Mouse (Mus musculus): Measurements from ENCODE around the gene Lrrc8d. TPM values are rescaled to one million over a fixed set of nuclear protein-coding genes. Genes with fewer than 3 reads are reported as not detected.

Lrrc8d gene
- total RNA-seq, 2 experiments from 2014 or later = 21.2 to 23.6 TPM

DNA sequence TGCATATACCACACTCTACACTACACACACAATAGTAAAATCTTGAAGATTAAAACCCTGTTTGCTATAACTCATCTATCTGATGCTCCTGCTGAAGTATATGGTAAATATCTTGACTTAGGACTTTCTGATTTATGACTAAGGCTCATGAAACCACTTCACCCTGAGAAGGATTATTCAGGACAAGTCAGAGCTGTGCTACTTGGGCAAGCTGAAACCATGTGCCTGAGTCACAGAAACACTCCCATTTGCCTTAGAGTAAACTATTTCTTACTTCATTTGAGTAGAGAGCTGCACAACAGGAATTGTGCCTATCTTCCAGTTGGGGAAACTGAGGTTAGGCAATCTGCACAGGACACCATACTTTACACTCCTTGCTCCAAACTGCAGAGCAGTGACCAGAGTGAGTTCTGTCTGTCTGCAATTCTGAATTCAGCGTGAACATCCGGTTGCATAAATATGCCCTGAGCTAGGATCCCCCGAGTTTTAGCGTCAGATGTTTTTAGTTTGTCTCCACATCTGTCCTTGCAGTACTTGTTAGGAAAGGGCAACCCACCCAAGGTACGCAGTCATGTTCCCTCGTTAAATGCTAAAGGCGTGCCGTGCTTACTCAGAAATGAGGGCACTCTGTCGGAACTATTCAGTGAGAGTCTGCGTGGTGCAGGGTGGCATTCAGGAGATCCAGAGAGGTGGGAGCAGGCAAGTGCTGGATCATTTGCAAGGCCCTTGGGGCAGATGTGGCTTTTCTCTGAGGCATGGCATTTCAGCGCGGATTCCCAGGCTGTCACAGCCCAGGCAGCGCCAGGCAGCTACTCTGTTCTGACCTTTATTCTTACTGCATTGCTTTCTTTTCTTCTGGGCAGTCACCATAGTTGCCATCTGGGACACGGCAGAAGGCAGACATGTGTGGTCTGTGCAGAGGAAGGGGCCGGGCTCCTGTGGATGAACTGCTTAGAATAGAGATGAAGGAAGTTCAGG lies 123.0 kb downstream of the Lrrc8d start:
- no peak for DNase-seq

DNA sequence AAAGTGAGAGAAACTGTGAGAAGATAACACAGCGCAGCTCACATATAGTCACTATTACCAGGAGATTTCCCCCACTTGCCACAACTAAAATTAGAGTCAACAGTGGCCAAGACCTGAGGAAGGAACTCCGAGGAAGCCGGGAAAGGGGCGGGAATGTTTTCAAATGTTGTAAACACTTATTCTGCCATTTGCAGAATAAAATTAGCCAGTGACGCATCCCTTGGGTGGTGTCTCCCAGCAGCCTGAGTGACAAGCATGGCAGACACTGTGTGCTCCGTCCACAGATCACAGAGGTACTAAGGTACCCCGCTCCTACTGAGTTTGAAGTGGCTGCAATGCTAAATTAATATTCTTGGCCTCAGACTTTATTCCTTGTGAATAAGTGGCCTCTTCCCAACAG lies 124.5 kb downstream of the Lrrc8d start:
- peak; percentile 31 for DNase-seq

DNA sequence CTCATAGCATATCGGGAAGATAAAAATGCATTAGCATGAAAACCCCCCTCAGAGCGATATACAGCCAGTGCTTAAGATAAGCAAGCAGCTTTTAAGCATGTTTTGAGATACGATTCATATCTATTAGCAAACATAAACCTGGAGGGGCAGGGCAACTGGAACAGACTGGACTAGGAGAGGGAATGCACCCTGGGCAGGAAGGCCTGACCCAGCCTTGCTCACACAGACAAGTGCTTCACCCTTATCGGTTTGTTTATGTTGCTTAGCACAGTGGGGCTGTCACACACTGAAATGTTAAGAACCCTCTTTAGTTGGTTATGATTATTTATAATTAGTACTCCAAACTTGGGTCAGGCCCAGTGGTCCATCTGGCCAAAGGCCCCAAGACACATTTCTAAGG lies 125.1 kb downstream of the Lrrc8d start:
- DNase-seq = no peak

DNA sequence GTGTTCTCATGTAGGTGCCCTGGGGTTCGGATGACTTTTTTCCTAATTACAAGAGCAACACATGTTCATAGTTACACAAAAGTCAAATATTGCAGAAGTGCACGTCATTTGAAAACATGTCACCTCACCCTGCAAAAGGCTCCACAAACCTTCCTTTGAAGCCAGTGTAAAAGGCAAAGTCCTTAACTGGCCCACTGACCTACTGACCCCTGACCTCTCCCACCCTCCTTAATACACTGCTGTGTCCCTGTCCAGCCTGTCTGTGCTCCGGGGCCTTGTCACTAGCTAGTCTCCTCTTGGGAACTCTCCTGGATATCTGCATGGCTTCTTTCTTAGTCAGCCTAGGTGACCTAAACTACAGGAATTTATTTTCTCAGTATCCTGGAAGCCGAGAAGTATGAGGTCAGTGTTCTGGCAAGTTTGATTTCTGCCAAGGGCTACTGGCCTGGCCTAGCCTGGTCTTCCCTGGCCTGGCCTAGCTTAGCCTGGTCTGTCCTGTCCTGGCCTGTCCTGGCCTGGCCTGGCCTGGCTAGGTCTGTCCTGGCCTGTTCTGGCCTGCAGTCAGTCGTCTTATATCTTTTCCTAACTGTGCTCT lies 127.2 kb downstream of the Lrrc8d start:
- no peak for DNase-seq

- DNase-seq = no peak
Observed at GRCm38 (mm10) chr5:105828050-105828449, 128.3 kb downstream of the Lrrc8d start.

- no peak for DNase-seq
Observed at GRCm38 (mm10) chr5:105829008-105829586, 129.3 kb downstream of the Lrrc8d start.

- peak; percentile 47 for DNase-seq
Observed at GRCm38 (mm10) chr5:105832140-105832539, 132.4 kb downstream of the Lrrc8d start.

GRCm38 (mm10) chr5:105833923-105834322 lies 134.2 kb downstream of the Lrrc8d start:
- DNase-seq = no peak

- DNase-seq = peak; percentile 36
Observed at GRCm38 (mm10) chr5:105836006-105836405, 136.2 kb downstream of the Lrrc8d start.

DNA sequence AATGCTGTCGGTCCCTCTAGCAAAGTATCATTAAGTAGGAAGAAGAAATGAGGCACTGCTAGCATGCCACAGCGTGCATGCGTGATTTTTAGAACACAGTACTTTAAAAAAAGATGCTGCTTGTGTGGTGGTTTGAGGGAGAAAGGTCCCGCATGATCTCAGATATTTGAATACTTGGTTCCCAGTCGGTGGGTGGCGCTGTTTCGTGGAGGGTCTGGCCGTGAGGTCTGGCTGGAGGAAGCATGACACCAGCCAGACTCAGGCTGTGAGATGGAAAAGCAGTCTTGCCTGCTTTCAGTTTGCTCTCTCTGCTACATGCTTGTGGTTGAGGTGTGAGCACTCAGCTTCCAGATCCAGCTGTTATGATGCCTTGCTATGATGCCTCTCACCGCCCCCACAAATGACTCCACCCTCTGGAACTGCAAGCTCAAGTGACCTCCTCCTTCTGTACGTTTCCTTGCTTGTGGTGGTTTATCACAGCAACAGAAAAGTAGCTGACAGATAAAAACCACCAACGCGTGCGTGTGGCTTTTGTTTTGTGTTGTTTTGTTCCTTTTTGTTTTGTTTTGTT lies 140.1 kb downstream of the Lrrc8d start:
- DNase-seq = no peak

DNA sequence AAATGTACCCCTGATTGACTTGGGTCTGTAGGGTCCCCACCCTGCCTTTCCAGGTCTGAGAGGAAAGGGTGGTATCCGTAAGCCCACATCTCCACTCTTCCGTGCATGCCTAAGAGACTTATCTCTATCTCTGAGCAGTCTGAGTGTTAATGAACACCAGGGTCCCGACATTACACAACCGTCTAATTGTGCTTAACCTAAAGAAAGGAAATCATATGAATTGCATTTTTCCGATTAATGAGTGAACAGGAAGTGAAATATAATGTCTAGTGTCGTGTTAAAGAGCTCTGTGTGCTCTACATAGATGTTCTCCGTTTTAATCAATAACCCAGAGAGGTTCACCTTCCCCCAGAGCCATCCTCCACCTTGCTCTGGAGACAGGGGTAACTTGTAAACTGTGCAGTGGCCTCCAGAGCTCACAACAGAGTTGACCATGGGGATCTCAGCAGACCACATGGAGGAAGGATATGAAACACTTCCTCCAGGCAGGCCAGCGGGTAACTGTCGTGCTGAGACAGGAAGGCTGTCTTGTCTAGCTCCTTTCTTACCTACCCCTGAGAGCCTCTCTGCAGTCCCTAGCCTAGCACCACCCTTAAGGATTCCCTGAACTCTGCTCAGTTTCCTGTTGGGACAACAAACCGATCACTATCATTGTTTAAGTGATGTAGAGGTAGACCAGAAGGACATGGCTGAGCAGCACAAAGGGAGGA lies 144.4 kb downstream of the Lrrc8d start:
- no peak for DNase-seq

DNA sequence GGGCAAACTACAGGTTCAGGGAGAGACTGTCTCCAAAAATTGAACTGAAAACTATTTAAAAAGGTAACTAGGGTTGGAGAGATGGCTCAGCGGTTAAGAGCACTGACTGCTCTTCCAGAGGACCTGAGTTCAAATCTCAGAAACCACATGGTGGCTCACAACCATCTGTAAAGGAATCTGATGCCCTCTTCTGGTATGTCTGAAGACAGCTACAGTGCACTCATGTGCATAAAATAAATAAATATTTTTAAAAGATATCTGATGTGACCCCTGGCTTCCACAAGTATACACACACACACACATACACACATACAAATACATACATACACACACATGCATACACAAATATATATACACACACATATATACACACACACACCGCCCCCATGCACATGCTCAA lies 145.3 kb downstream of the Lrrc8d start:
- no peak for DNase-seq

DNA sequence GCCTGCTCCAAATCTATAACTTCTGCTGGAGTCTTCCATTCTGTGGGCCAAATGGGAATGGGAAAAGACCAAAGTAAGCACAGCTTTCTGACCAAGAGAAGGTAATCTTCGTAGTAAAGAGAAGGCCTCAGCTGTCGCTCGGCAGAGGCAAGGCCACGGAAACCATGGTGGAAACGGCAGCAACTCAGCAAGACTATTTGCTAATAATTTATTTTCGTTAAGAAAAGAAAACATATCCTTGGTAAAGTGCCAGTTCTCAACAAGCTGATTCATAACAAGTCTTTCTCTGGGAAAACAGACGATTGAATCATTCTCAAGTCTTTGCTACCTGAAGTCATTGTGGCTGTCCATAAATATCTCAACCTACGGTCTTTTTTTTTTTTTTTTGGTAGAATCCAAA lies 148.0 kb downstream of the Lrrc8d start:
- no peak for DNase-seq

DNA sequence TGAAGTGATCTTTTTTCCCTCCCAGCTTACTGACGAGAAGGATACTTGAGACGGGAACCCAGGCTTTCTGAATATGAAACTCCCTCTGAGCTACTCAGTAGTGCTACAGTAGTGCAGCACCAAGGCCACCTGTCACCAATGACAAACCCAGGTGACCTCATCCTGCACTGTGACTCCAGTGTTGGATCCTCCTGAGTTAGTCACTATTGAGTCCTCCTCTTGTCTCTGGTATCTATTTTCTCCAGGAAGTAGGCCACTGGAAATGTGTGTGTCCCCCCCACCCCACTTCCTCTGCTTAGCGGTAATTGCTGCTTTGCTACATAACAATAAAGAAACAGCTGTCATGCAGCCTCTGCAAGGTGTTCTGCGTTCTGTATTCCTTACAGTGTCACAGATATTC lies 149.5 kb downstream of the Lrrc8d start:
- DNase-seq = no peak

DNA sequence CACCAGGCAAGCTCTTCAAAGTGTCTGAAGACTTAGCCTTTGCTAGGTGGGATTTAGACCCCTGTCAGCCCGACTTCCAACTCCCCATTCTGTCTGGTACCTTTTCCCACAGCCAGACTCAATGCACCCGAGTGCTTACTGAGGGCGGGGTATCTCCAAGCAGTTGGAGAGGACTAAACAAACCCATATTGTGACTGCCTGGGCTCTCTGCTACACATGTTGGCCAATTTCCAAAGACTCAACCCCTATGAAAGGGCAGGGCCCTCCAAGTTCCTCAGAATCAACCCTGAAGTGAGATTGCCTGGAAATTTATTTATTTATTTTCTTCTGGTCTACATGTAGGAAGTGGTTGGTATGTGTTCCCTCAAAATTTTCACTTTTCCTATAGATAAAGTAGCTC lies 149.9 kb downstream of the Lrrc8d start:
- DNase-seq = no peak

- DNase-seq = no peak
Observed at GRCm38 (mm10) chr5:105853271-105853670, 153.5 kb downstream of the Lrrc8d start.

GRCm38 (mm10) chr5:105857486-105857885 lies 157.7 kb downstream of the Lrrc8d start:
- no peak for DNase-seq

- DNase-seq = peak; percentile 42
Observed at GRCm38 (mm10) chr5:105858754-105859694, 159.3 kb downstream of the Lrrc8d start.

DNA sequence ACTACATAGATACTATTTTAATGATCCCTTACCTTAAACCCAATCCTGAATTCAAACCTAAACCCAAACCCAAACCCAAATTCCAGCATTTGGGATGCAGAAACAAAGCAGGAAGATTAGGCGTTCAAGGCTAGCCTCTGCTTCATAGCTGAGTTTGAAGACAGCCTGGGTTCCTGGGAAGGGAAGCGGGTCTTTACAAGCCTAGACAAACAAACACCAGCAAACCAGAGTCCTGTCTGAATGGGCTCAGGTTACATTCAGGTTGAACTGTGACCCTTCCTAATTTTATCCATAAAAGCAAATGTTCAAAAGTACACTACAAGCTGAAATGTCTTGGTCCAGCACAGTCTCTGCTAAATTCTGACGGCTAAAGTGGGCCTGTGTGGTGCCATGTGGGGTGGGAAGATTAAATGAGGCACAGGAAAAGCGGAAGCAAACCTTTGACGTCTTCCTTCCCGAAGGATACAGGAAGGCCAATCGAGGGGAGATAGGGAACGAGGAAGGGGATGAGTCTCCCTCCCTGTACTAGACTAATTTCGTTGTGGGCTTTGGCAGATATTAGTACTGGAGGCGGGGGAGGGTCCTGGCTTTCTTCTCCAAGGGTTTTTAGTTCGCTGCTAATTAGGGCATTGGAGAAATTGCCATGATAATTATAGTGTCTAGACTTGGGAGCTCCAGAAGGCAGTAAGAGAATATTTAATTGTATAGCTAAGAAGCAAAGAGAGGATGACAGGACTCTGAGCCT lies 160.1 kb downstream of the Lrrc8d start:
- no peak for DNase-seq

DNA sequence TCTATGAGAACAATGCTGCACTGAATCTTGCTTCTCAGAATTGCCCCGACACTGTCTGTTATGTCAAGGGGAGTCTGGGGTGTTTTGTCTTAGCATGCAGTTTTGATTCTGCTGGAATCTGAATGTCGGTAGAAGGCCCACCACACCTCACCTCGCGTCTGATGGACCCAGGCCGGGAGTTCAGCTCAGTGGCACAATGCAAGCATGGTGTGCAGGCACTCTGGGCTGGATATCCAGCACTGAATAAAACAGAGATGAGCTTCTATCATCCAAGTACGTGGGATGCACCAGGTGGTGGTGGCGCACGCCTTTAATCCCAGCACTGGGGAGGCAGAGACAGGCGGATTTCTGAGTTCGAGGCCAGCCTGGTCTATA lies 160.7 kb downstream of the Lrrc8d start:
- no peak for DNase-seq

DNA sequence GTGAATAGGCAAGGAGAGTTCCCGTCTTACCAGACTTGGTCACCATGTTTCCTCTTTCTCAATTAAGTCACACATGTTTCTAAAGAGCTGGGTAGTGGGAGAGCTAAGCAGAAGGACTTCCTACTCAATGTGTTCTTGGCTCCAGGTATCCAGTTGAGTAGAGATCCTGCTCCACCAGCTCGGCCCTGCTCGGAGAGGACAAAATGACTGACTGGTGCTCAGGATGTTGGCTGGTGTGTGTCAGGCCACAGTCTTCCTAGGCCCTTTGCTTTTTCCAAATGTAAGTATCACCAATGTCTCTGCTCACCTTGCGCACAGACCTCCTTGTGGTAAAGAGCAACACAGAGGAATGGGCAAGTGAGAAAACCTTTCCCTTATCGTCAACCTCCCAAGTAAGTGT lies 161.8 kb downstream of the Lrrc8d start:
- DNase-seq = no peak
